Mouse (Mus musculus) erythroblast, embryonic 14.5 days (primary cell): ENCODE results near the gene Enpp1. TPM values are rescaled to one million over a fixed set of nuclear protein-coding genes. Genes with fewer than 3 reads are reported as not detected.

Experiments
- H3K27me3 ChIP-seq: 2 replicates; pipeline ENCODE4 v1.6.1; 2012; ENCODE audit warnings: inconsistent platforms; ENCODE audit not compliant: control insufficient read depth
- H3K36me3 ChIP-seq: 2 replicates; pipeline ENCODE4 v1.6.1; 2012; ENCODE audit warnings: mild to moderate bottlenecking, inconsistent platforms; ENCODE audit not compliant: control insufficient read depth
- H3K4me1 ChIP-seq: 2 replicates; pipeline ENCODE4 v1.6.1; 2012; ENCODE audit warnings: inconsistent platforms; ENCODE audit not compliant: control insufficient read depth
- H3K4me3 ChIP-seq: replicated peaks from 2 replicates; pipeline ENCODE3; 2012; ENCODE audit warnings: moderate library complexity, mild to moderate bottlenecking, inconsistent platforms
- H3K9me3 ChIP-seq: 2 replicates; pipeline ENCODE4 v1.6.1; 2012; ENCODE audit warnings: low read length, inconsistent platforms, mixed read lengths; ENCODE audit not compliant: control insufficient read depth
- GATA1 ChIP-seq: IDR thresholded peaks from 2 replicates; pipeline ENCODE4 v1.6.1; 2012; ENCODE audit warnings: low read length, inconsistent platforms, mixed read lengths
- TAL1 ChIP-seq: IDR thresholded peaks from 3 replicates; pipeline ENCODE4 v1.6.1; 2012; ENCODE audit warnings: low read length, inconsistent platforms, mixed read lengths
- polyA plus RNA-seq: library from polyadenylated mRNA; stranded (reverse); fragments of >175 nt; gene quantifications from 2 replicates; pipeline ENCODE4 v1.2.3, GENCODE M21; 2012

Enpp1 gene
- polyA plus RNA-seq, 1 experiment, result not detected

GRCm38 (mm10) chr10:24682518-24683104 lies 29.3 kb downstream of the Enpp1 start:
- no peak overlapping the region for H3K4me3 ChIP-seq
- H3K36me3 ChIP-seq, result no peaks in the 10 kb centered on the region
- H3K9me3 ChIP-seq, result no peaks in the 10 kb centered on the region
- H3K27me3 ChIP-seq, result no peaks in the 10 kb centered on the region
- no peaks in the 10 kb centered on the region for H3K4me1 ChIP-seq
- TF ChIP-seq GATA1 (no peak), TAL1 (no peak)

- no peaks in the 10 kb centered on the region for H3K27me3 ChIP-seq
- H3K36me3 ChIP-seq, result no peaks in the 10 kb centered on the region
- H3K4me3 ChIP-seq, result no peak overlapping the region
- H3K4me1 ChIP-seq, result no peaks in the 10 kb centered on the region
- TF ChIP-seq GATA1 (no peak), TAL1 (no peak)
- H3K9me3 ChIP-seq, result no peaks in the 10 kb centered on the region
These were observed 34.3 kb downstream of the Enpp1 start for GRCm38 (mm10) chr10:24677681-24678080.

- Histone ChIP-seq H3K36me3 (no peaks in the 10 kb centered on the region), H3K9me3 (no peaks in the 10 kb centered on the region), H3K4me1 (no peaks in the 10 kb centered on the region), H3K27me3 (no peaks in the 10 kb centered on the region), H3K4me3 (no peak overlapping the region)
- TF ChIP-seq TAL1 (no peak), GATA1 (no peak)
These were observed 37.7 kb downstream of the Enpp1 start for GRCm38 (mm10) chr10:24674261-24674660.

GRCm38 (mm10) chr10:24672948-24673347 lies 39.0 kb downstream of the Enpp1 start:
- Histone ChIP-seq H3K4me3 (no peak overlapping the region), H3K36me3 (no peaks in the 10 kb centered on the region), H3K9me3 (no peaks in the 10 kb centered on the region), H3K27me3 (no peaks in the 10 kb centered on the region), H3K4me1 (no peaks in the 10 kb centered on the region)
- no peak for TF ChIP-seq TAL1
- no peak for TF ChIP-seq GATA1

- Histone ChIP-seq H3K27me3 (no peaks in the 10 kb centered on the region), H3K4me1 (no peaks in the 10 kb centered on the region), H3K9me3 (no peaks in the 10 kb centered on the region), H3K4me3 (no peak overlapping the region), H3K36me3 (no peaks in the 10 kb centered on the region)
- TF ChIP-seq TAL1 (no peak), GATA1 (no peak)
These were observed 41.4 kb downstream of the Enpp1 start for GRCm38 (mm10) chr10:24670548-24670947.

- TF ChIP-seq TAL1 (no peak), GATA1 (no peak)
- H3K4me3 ChIP-seq, result no peak overlapping the region
These were observed 60.9 kb downstream of the Enpp1 start for GRCm38 (mm10) chr10:24650990-24651569.

GRCm38 (mm10) chr10:24647996-24648738 lies 63.8 kb downstream of the Enpp1 start:
- no peaks in the 10 kb centered on the region for H3K9me3 ChIP-seq
- H3K4me1 ChIP-seq, result no peaks in the 10 kb centered on the region
- H3K27me3 ChIP-seq, result no peaks in the 10 kb centered on the region
- TF ChIP-seq TAL1 (no peak), GATA1 (no peak)
- H3K36me3 ChIP-seq, result no peaks in the 10 kb centered on the region
- no peak overlapping the region for H3K4me3 ChIP-seq

More at GRCm38 (mm10) chr10:24650990-24651569, 60.9 kb downstream of the Enpp1 start:
- no peaks in the 10 kb centered on the region for H3K27me3 ChIP-seq
- no peaks in the 10 kb centered on the region for H3K36me3 ChIP-seq
- no peaks in the 10 kb centered on the region for H3K4me1 ChIP-seq
- no peaks in the 10 kb centered on the region for H3K9me3 ChIP-seq

GRCm38 (mm10) chr10:24645169-24645568 lies 66.8 kb downstream of the Enpp1 start:
- no peaks in the 10 kb centered on the region for H3K9me3 ChIP-seq
- H3K27me3 ChIP-seq, result no peaks in the 10 kb centered on the region
- H3K36me3 ChIP-seq, result no peaks in the 10 kb centered on the region
- no peak overlapping the region for H3K4me3 ChIP-seq
- TF ChIP-seq GATA1 (no peak), TAL1 (no peak)
- H3K4me1 ChIP-seq, result no peaks in the 10 kb centered on the region

- H3K4me3 ChIP-seq, result no peak overlapping the region
- no peaks in the 10 kb centered on the region; the same call in 1 of the 2 replicates for H3K4me1 ChIP-seq
- no peaks in the 10 kb centered on the region for H3K27me3 ChIP-seq
- H3K9me3 ChIP-seq, result no peaks in the 10 kb centered on the region
- H3K36me3 ChIP-seq, result no peaks in the 10 kb centered on the region
- no peak for TF ChIP-seq GATA1
- no peak for TF ChIP-seq TAL1
These were observed 69.0 kb downstream of the Enpp1 start for GRCm38 (mm10) chr10:24642796-24643580.
